Mouse (Mus musculus): ENCODE results near the gene Setd4. TPM values are rescaled to one million over a fixed set of nuclear protein-coding genes. Genes with fewer than 3 reads are reported as not detected.

The Setd4 gene
- polyA plus RNA-seq, 1 experiment from 2014 or later: 9.9 TPM

- 19% methylated on average over 3 of the region's 3 CpGs for WGBS
- 0 out of 2 replicates have a peak, but pooled peaks have one; percentile 12 for ATAC-seq (ENCODE audit: low read depth)
- no peaks in the 10 kb centered on the region for H3K27me3 ChIP-seq (ENCODE audit: control insufficient read depth, insufficient read depth, low read depth, low read length)
- no peak overlapping the region for H3K27ac ChIP-seq (ENCODE audit: low read length)
- no peaks in the 10 kb centered on the region for H3K4me1 ChIP-seq (replicated peaks; ENCODE audit: control insufficient read depth, insufficient read depth, low read length)
- H3K4me3 ChIP-seq (ENCODE audit: low read length): no peak overlapping the region
- H3K9me3 ChIP-seq (ENCODE audit: control insufficient read depth, low read length): no peaks in the 10 kb centered on the region
- H3K36me3 ChIP-seq (ENCODE audit: control insufficient read depth, insufficient read depth, low read length): no peaks in the 10 kb centered on the region
- no peak overlapping the region for H3K4me2 ChIP-seq (ENCODE audit: low read depth, low read length)
- no peak overlapping the region for H3K9ac ChIP-seq (ENCODE audit: low read length)
Observed at GRCm38 (mm10) chr16:93539891-93540290, 64.0 kb downstream of the Setd4 start.

GRCm38 (mm10) chr16:93535151-93535853 lies 68.6 kb downstream of the Setd4 start:
- Histone ChIP-seq H3K4me2 (ENCODE audit: low read depth, low read length) (no peak overlapping the region), H3K27ac (ENCODE audit: low read length) (no peak overlapping the region; the same call in 1 of the 2 replicates), H3K36me3 (ENCODE audit: control insufficient read depth, insufficient read depth, low read length) (no peaks in the 10 kb centered on the region), H3K27me3 (ENCODE audit: control insufficient read depth, insufficient read depth, low read depth, low read length) (no peaks in the 10 kb centered on the region), H3K9ac (ENCODE audit: low read length) (no peak overlapping the region), H3K4me3 (ENCODE audit: low read length) (no peak overlapping the region), H3K4me1 (replicated peaks; ENCODE audit: control insufficient read depth, insufficient read depth, low read length) (peaks cover 2% of the 10 kb centered on the region; the same call in 1 of the 2 replicates), H3K9me3 (ENCODE audit: control insufficient read depth, low read length) (no peaks in the 10 kb centered on the region)
- 54% methylated on average over 6 of the region's 6 CpGs for WGBS
- no peak for ATAC-seq (ENCODE audit: low read depth)

Other genes starting within 250 kb of the Setd4 start
- 88.1 and 95.2 TPM in 2 replicates for gene Cbr1, start 1.8 kb upstream of the Setd4 start, polyA plus RNA-seq (2015; fragmentation: Nextera tagmentation; extraction: Ambion mirVana)
- not detected in 2 replicates for gene Gm5678, start 24.0 kb upstream of the Setd4 start, polyA plus RNA-seq (2015; fragmentation: Nextera tagmentation; extraction: Ambion mirVana)
- 9.0 and 9.9 TPM in 2 replicates for gene Cbr3, start 79.2 kb upstream of the Setd4 start, polyA plus RNA-seq (2015; fragmentation: Nextera tagmentation; extraction: Ambion mirVana)
- 17.2 and 19.3 TPM in 2 replicates for gene Dop1b, start 107.8 kb upstream of the Setd4 start, polyA plus RNA-seq (2015; fragmentation: Nextera tagmentation; extraction: Ambion mirVana)
- 34.8 and 35.5 TPM in 2 replicates for gene Morc3, start 228.1 kb upstream of the Setd4 start, polyA plus RNA-seq (2015; fragmentation: Nextera tagmentation; extraction: Ambion mirVana)

Measured in lung, embryonic 16.5 days (tissue).